Mouse (Mus musculus) kidney, embryonic 15.5 days (tissue): Measurements from ENCODE around the gene Krt5. TPM values are rescaled to one million over a fixed set of nuclear protein-coding genes. Genes with fewer than 3 reads are reported as not detected.

Experiments
- ATAC-seq: fragments of 200-750 bp; cut with Nextera tagmentation; replicated peaks from 2 replicates; pipeline ENCODE4 v1.8.0; 2017; ENCODE audit warnings: moderate TSS enrichment; ENCODE audit not compliant: low FRiP score
- H3K27ac ChIP-seq: fragments of 300-500 bp; sonication (generic); 2 replicates; pipeline ENCODE4 v1.5.1; 2015; ENCODE audit warnings: mild to moderate bottlenecking, inconsistent platforms
- H3K27me3 ChIP-seq: fragments of 300-500 bp; sonication (generic); 2 replicates; pipeline ENCODE4 v1.6.1; 2015; ENCODE audit warnings: inconsistent platforms
- H3K36me3 ChIP-seq: fragments of 300-500 bp; sonication (generic); 2 replicates; pipeline ENCODE4 v1.6.1; 2015; ENCODE audit warnings: inconsistent platforms
- H3K4me1 ChIP-seq: fragments of 300-500 bp; sonication (generic); 2 replicates; pipeline ENCODE4 v1.6.1; 2015; ENCODE audit warnings: inconsistent platforms
- H3K4me2 ChIP-seq: fragments of 300-500 bp; sonication (generic); 2 replicates; pipeline ENCODE4 v1.6.1; 2015; ENCODE audit warnings: moderate library complexity, mild to moderate bottlenecking, inconsistent platforms
- H3K4me3 ChIP-seq: fragments of 300-500 bp; sonication (generic); replicated peaks from 2 replicates; pipeline ENCODE4 v1.5.1; 2015; ENCODE audit warnings: mild to moderate bottlenecking, inconsistent platforms
- H3K9ac ChIP-seq: fragments of 300-500 bp; sonication (generic); 2 replicates; pipeline ENCODE4 v1.6.1; 2015; ENCODE audit warnings: mild to moderate bottlenecking, inconsistent platforms
- H3K9me3 ChIP-seq: fragments of 300-500 bp; sonication (generic); replicated peaks from 2 replicates; pipeline ENCODE4 v1.6.1; 2016; ENCODE audit warnings: inconsistent platforms
- WGBS: fragments of 180-500 bp; shearing (Covaris S2); methylation state at CpG from one replicate; pipeline ENCODE4 v1.1.7; 2015; ENCODE audit warnings: mixed read lengths; 5-methylcytosine and 5-hydroxymethylcytosine counted together
- polyA plus RNA-seq: library from polyadenylated mRNA; unstranded; fragments of >200 nt; fragmentation: Nextera tagmentation; extraction: Ambion mirVana; gene quantifications from 2 replicates; pipeline ENCODE4 v1.2.1, GENCODE M21; 2015

Gene Krt5
- 3.2 and 5.1 TPM in 2 replicates for polyA plus RNA-seq

DNA sequence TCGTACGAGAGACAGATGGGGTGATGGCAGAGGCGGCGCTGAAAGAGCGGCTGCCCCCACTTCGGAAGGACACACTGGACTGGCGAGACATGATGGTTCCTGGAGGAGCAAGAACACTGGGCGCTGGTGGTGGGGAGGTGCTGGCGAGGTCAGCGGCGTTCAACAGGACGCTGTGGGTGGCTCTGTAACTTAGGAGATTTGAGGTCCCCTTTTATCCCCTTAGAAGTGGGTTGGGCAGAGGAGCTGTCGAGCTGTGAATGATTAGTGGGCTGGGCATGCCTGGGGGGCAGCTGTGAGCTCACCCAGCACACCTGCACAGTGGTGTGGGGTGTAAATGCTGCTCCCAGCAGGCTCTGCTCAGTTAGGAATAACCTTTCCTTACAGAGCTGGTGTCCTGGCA is at the start of gene Krt5:
Krt5 (minus strand) TSS at position 179 of the 400 bp plus-strand sequence.
- ATAC-seq: no peak
- WGBS: 61% methylated on average over 13 of the region's 13 CpGs
- no peak within 1 kb of the TSS for H3K9ac ChIP-seq
- H3K27me3 ChIP-seq: no peaks in the 10 kb centered on the region
- no peak within 1 kb of the TSS for H3K4me3 ChIP-seq
- H3K4me2 ChIP-seq: no peak within 1 kb of the TSS
- H3K27ac ChIP-seq: no peak within 1 kb of the TSS
- no peaks in the 10 kb centered on the region for H3K4me1 ChIP-seq
- no peaks in the 10 kb centered on the region for H3K9me3 ChIP-seq
- H3K36me3 ChIP-seq: no peaks in the 10 kb centered on the region

- peaks cover 22% of the 10 kb centered on the region for H3K27me3 ChIP-seq
- H3K4me2 ChIP-seq: no peak within 1 kb of the TSS
- H3K4me1 ChIP-seq: no peaks in the 10 kb centered on the region
- H3K4me3 ChIP-seq: no peak within 1 kb of the TSS
- H3K9ac ChIP-seq: no peak within 1 kb of the TSS
- ATAC-seq: no peak
- 51% methylated on average over 14 of the region's 14 CpGs for WGBS
- no peaks in the 10 kb centered on the region for H3K9me3 ChIP-seq
- no peak within 1 kb of the TSS for H3K27ac ChIP-seq
- no peaks in the 10 kb centered on the region for H3K36me3 ChIP-seq
Observed at GRCm38 (mm10) chr15:101742711-101743110, 30.0 kb upstream of the Krt5 start, which contains the start of gene Krt71. Krt71 (minus strand) TSS chr15:101743109.

- H3K4me1 ChIP-seq: no peaks in the 10 kb centered on the region
- WGBS: 76% methylated on average over 7 of the region's 7 CpGs
- H3K9ac ChIP-seq: no peak overlapping the region
- H3K27me3 ChIP-seq: peaks cover 12% of the 10 kb centered on the region
- H3K4me3 ChIP-seq: no peak overlapping the region
- no peaks in the 10 kb centered on the region for H3K9me3 ChIP-seq
- no peak overlapping the region for H3K27ac ChIP-seq
- ATAC-seq: no peak
- no peak overlapping the region for H3K4me2 ChIP-seq
- H3K36me3 ChIP-seq: no peaks in the 10 kb centered on the region
Observed at GRCm38 (mm10) chr15:101737786-101738185, 25.1 kb upstream of the Krt5 start.

- Histone ChIP-seq H3K9ac (no peak overlapping the region), H3K4me1 (no peaks in the 10 kb centered on the region), H3K27me3 (no peaks in the 10 kb centered on the region), H3K27ac (no peak overlapping the region), H3K4me3 (no peak overlapping the region), H3K4me2 (no peak overlapping the region), H3K36me3 (no peaks in the 10 kb centered on the region), H3K9me3 (no peaks in the 10 kb centered on the region)
- no peak for ATAC-seq
Observed at GRCm38 (mm10) chr15:101730653-101731052, 18.0 kb upstream of the Krt5 start.

GRCm38 (mm10) chr15:101724686-101725085 is 12.0 kb upstream of the Krt5 start:
- Histone ChIP-seq H3K36me3 (no peaks in the 10 kb centered on the region), H3K9me3 (no peaks in the 10 kb centered on the region), H3K4me1 (no peaks in the 10 kb centered on the region), H3K27ac (no peak overlapping the region), H3K9ac (no peak overlapping the region), H3K4me3 (no peak overlapping the region), H3K4me2 (no peak overlapping the region), H3K27me3 (0 out of 2 replicates have a peak, but pooled peaks cover 5% of the 10 kb centered on the region)
- WGBS: 49% methylated on average over 5 of the region's 5 CpGs
- ATAC-seq: no peak

DNA sequence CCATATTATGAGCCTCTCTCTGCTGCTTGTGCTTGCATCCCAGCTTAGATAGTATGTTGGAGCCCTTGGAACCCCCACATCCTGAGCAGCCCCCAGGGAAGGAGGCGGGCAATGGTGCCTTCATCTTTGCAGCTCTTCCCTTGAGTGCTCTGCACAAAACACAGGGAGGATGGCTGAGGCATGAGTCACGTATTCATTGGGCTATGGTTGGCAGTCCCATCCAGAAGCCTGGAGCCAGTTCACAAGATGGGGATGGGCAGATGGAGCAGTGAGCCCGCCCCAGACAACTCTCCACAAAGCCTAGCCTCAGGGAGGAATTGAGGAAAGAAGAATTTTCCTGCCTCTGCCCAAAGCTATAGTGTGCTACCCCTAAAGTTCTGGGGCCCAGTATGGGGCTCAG is 3.1 kb upstream of the Krt5 start:
- no peaks in the 10 kb centered on the region for H3K27me3 ChIP-seq
- H3K9ac ChIP-seq: no peak overlapping the region
- H3K4me2 ChIP-seq: no peak overlapping the region
- WGBS: 67% methylated on average over 3 of the region's 3 CpGs
- no peaks in the 10 kb centered on the region for H3K4me1 ChIP-seq
- H3K4me3 ChIP-seq: no peak overlapping the region
- H3K9me3 ChIP-seq: no peaks in the 10 kb centered on the region
- H3K27ac ChIP-seq: no peak overlapping the region
- no peak for ATAC-seq
- no peaks in the 10 kb centered on the region for H3K36me3 ChIP-seq

- Histone ChIP-seq H3K4me3 (no peak overlapping the region), H3K36me3 (no peaks in the 10 kb centered on the region), H3K27ac (no peak overlapping the region), H3K27me3 (no peaks in the 10 kb centered on the region), H3K9me3 (no peaks in the 10 kb centered on the region), H3K9ac (no peak overlapping the region), H3K4me1 (no peaks in the 10 kb centered on the region), H3K4me2 (no peak overlapping the region)
- 87% methylated on average over 5 of the region's 5 CpGs for WGBS
- ATAC-seq: no peak
Observed at GRCm38 (mm10) chr15:101714356-101714755, 1.7 kb upstream of the Krt5 start.

- H3K27ac ChIP-seq: no peak overlapping the region
- H3K9me3 ChIP-seq: no peaks in the 10 kb centered on the region
- H3K4me2 ChIP-seq: no peak overlapping the region
- WGBS: 82% methylated on average over 8 of the region's 8 CpGs
- H3K9ac ChIP-seq: no peak overlapping the region
- H3K4me1 ChIP-seq: no peaks in the 10 kb centered on the region
- H3K27me3 ChIP-seq: no peaks in the 10 kb centered on the region
- no peak overlapping the region for H3K4me3 ChIP-seq
- no peaks in the 10 kb centered on the region for H3K36me3 ChIP-seq
- ATAC-seq: no peak
Observed at GRCm38 (mm10) chr15:101713731-101714130, 1.0 kb upstream of the Krt5 start.

DNA sequence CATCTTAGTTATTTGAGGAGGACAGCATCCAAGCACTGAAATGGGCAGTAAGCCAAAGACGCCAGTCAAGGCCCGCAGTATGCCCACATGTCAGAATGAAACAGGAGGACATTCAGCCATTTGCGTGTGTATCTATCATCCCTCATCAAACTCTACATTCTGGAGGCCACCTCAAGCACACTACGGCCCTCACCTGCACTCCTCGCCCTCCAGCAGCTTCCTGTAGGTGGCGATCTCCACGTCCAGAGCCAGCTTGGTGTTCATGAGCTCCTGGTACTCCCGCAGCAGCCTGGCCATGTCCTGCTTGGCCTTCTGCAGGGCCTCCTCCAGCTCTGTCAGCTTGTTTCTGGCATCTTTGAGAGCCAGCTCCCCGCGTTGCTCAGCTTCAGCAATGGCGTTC is 4.0 kb downstream of the Krt5 start:
- no peak overlapping the region for H3K4me3 ChIP-seq
- no peak overlapping the region for H3K4me2 ChIP-seq
- H3K9me3 ChIP-seq: no peaks in the 10 kb centered on the region
- H3K27ac ChIP-seq: no peak overlapping the region
- ATAC-seq: no peak
- no peaks in the 10 kb centered on the region for H3K4me1 ChIP-seq
- WGBS: 67% methylated on average over 11 of the region's 11 CpGs
- H3K9ac ChIP-seq: no peak overlapping the region
- no peaks in the 10 kb centered on the region for H3K36me3 ChIP-seq
- H3K27me3 ChIP-seq: no peaks in the 10 kb centered on the region

GRCm38 (mm10) chr15:101707454-101707853 is 5.2 kb downstream of the Krt5 start:
- no peak overlapping the region for H3K9ac ChIP-seq
- no peaks in the 10 kb centered on the region for H3K4me1 ChIP-seq
- no peaks in the 10 kb centered on the region for H3K27me3 ChIP-seq
- WGBS: 85% methylated on average over 9 of the region's 9 CpGs
- no peaks in the 10 kb centered on the region for H3K9me3 ChIP-seq
- no peak for ATAC-seq
- no peak overlapping the region for H3K27ac ChIP-seq
- no peak overlapping the region for H3K4me3 ChIP-seq
- H3K36me3 ChIP-seq: no peaks in the 10 kb centered on the region
- H3K4me2 ChIP-seq: no peak overlapping the region

GRCm38 (mm10) chr15:101704066-101704465 is 8.6 kb downstream of the Krt5 start:
- Histone ChIP-seq H3K4me2 (no peak overlapping the region), H3K27ac (no peak overlapping the region), H3K4me1 (no peaks in the 10 kb centered on the region), H3K27me3 (no peaks in the 10 kb centered on the region), H3K36me3 (no peaks in the 10 kb centered on the region), H3K9me3 (no peaks in the 10 kb centered on the region), H3K9ac (no peak overlapping the region), H3K4me3 (no peak overlapping the region)
- ATAC-seq: 0 out of 2 replicates have a peak, but pooled peaks have one; percentile 29
- WGBS: 67% methylated on average over 4 of the region's 4 CpGs

DNA sequence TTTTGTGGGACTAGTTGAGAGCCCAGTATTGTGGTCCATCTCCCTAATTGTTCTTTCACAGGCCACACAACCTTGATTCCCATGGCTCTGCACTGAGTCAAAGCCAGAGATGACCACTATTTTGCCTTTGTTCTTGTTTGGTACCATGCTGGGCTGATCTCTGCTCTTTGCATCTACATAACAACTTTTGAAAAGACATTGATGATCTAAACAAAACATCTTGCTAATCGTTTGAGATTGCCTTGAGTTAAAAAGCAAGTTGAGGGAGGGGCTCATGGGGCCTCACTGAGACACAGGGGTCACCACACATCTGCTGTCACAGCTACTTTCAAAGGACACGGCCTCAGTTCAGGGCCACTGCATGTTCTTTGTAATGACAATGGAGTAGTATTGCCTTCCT is 10.3 kb downstream of the Krt5 start:
- 15% methylated on average over 2 of the region's 2 CpGs for whole genome bisulfite sequencing
- Histone ChIP-seq H3K27me3 (no peaks in the 10 kb centered on the region), H3K4me3 (no peak overlapping the region), H3K4me2 (no peak overlapping the region), H3K36me3 (no peaks in the 10 kb centered on the region), H3K27ac (no peak overlapping the region), H3K4me1 (no peaks in the 10 kb centered on the region), H3K9me3 (no peaks in the 10 kb centered on the region), H3K9ac (no peak overlapping the region)
- no peak for ATAC-seq

GRCm38 (mm10) chr15:101699866-101700265 is 12.8 kb downstream of the Krt5 start:
- H3K27ac ChIP-seq: no peak overlapping the region
- ATAC-seq: no peak
- no peaks in the 10 kb centered on the region for H3K27me3 ChIP-seq
- WGBS: 81% methylated on average over 8 of the region's 8 CpGs
- no peak overlapping the region for H3K4me2 ChIP-seq
- no peaks in the 10 kb centered on the region for H3K4me1 ChIP-seq
- no peak overlapping the region for H3K9ac ChIP-seq
- no peak overlapping the region for H3K4me3 ChIP-seq
- H3K36me3 ChIP-seq: no peaks in the 10 kb centered on the region
- no peaks in the 10 kb centered on the region for H3K9me3 ChIP-seq
